Mouse (Mus musculus): ENCODE measurements around the gene Engase.

DNA sequence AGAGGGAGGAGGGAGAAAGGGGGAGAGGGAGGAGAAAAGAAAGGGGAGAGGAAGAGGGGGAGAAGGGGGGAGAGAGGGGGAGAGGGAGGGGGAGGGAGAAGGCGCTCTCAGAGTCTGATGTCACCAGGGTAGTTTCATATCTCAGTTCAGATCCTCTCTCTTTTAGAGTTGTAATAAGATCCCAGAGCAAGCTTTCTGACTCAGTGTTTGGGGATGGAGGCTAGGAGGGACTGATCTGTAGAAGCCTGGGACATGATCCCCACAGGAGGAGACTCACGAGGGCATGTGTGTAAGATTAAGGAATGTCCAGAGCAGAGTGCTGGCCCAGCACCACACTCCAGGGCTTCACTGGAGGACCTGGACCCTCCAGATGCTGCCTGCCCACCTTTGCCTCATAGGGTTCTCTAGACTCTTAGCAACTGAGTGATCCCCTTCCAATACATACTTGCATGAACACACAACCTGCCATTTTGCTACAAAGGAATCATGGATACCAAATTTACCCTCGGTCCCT is 49.3 kb upstream of the Engase start:
- TF ChIP-seq POLR2A (IDR thresholded peaks at IDR 0.05; ENCODE audit: borderline replicate concordance, insufficient read depth, low read length) (no peak), CTCF (IDR thresholded peaks at IDR 0.05; ENCODE audit: borderline replicate concordance, insufficient read depth, low read depth, low read length) (no peak)

Measured in cerebellum, adult 2 months (tissue).